Mouse (Mus musculus): Measurements from ENCODE around the gene Itpr1.

- TF ChIP-seq POLR2A (IDR thresholded peaks at IDR 0.05; ENCODE audit: low read depth, low read length) (no peak), CTCF (conservative IDR thresholded peaks at IDR 0.05; ENCODE audit: insufficient read depth, insufficient read length, low read depth, low read length) (no peak)
These were observed 339.1 kb downstream of the Itpr1 start for GRCm38 (mm10) chr6:108551725-108552620.
